Mouse (Mus musculus) testis, adult 2 months (tissue): ENCODE measurements at regions not wholly inside any gene's neighbourhood (a gene's known extent, or its start where the extent isn't known, plus 50 kb on each side); places are given as distances from the start of the nearest gene placed in this dataset.

Experiments used
- H3K27ac ChIP-seq: fragments of 200-500 bp; 2 replicates; pipeline ENCODE4 v1.5.1; 2012; ENCODE audit warnings: low read depth, low read length; ENCODE audit not compliant: control insufficient read depth, insufficient read depth
- H3K27me3 ChIP-seq: fragments of 200-500 bp; 2 replicates; pipeline ENCODE4 v1.6.1; 2012; ENCODE audit warnings: mild to moderate bottlenecking, low read length, moderate library complexity; ENCODE audit not compliant: control insufficient read depth, insufficient read depth
- H3K36me3 ChIP-seq: fragments of 200-500 bp; 2 replicates; pipeline ENCODE4 v1.6.1; 2012; ENCODE audit warnings: mild to moderate bottlenecking, low read length; ENCODE audit not compliant: control insufficient read depth, insufficient read depth
- H3K4me1 ChIP-seq: fragments of 200-500 bp; 2 replicates; pipeline ENCODE4 v1.6.1; 2012; ENCODE audit warnings: low read length; ENCODE audit not compliant: control insufficient read depth, insufficient read depth
- H3K4me3 ChIP-seq: fragments of 200-500 bp; 2 replicates; pipeline ENCODE4 v1.5.1; 2012; ENCODE audit warnings: low read depth, mild to moderate bottlenecking, low read length, moderate library complexity, mixed read lengths; ENCODE audit not compliant: control insufficient read depth
- CTCF ChIP-seq: fragments of 200-500 bp; IDR thresholded peaks from 2 replicates; pipeline ENCODE4 v1.5.1; 2012; ENCODE audit warnings: low read depth, mild to moderate bottlenecking, inconsistent platforms, low read length, moderate library complexity; ENCODE audit not compliant: control insufficient read depth, insufficient read depth, insufficient replicate concordance
- POLR2A ChIP-seq: fragments of 200-500 bp; IDR thresholded peaks from 2 replicates; pipeline ENCODE4 v1.6.1; 2012; ENCODE audit warnings: low read depth, mild to moderate bottlenecking, inconsistent platforms, low read length, moderate library complexity; ENCODE audit not compliant: control insufficient read depth

- Histone ChIP-seq H3K27ac (no peak overlapping the region), H3K27me3 (no peaks in the 10 kb centered on the region), H3K36me3 (no peaks in the 10 kb centered on the region), H3K4me1 (no peaks in the 10 kb centered on the region; the same call in 1 of the 2 replicates), H3K4me3 (no peak overlapping the region)
- TF ChIP-seq POLR2A: no peak
- no peak for TF ChIP-seq CTCF
Measured at GRCm38 (mm10) chr8:11909146-11909545, 68.9 kb downstream of the Tex29 start.

- Histone ChIP-seq H3K4me1 (peaks cover 5% of the 10 kb centered on the region), H3K27me3 (no peaks in the 10 kb centered on the region), H3K27ac (no peak overlapping the region), H3K36me3 (no peaks in the 10 kb centered on the region), H3K4me3 (no peak overlapping the region)
- TF ChIP-seq POLR2A: no peak
- no peak for TF ChIP-seq CTCF
Measured at GRCm38 (mm10) chr8:11911639-11912450, 71.6 kb downstream of the Tex29 start.

GRCm38 (mm10) chr8:11912451-11913128 is 72.3 kb downstream of the Tex29 start:
- TF ChIP-seq POLR2A (no peak), CTCF (no peak)
- Histone ChIP-seq H3K4me3 (no peak overlapping the region), H3K27me3 (no peaks in the 10 kb centered on the region), H3K4me1 (peaks cover 5% of the 10 kb centered on the region), H3K27ac (no peak overlapping the region), H3K36me3 (no peaks in the 10 kb centered on the region)

GRCm38 (mm10) chr8:11913129-11913900 is 73.0 kb downstream of the Tex29 start:
- TF ChIP-seq CTCF (no peak), POLR2A (no peak)
- no peaks in the 10 kb centered on the region for H3K36me3 ChIP-seq
- H3K4me3 ChIP-seq: no peak overlapping the region
- no peak overlapping the region for H3K27ac ChIP-seq
- no peaks in the 10 kb centered on the region for H3K27me3 ChIP-seq
- H3K4me1 ChIP-seq: peaks cover 5% of the 10 kb centered on the region

GRCm38 (mm10) chr8:11914131-11914530 is 73.9 kb downstream of the Tex29 start:
- H3K4me3 ChIP-seq: no peak overlapping the region
- H3K4me1 ChIP-seq: peaks cover 5% of the 10 kb centered on the region

GRCm38 (mm10) chr8:11914681-11915474 is 74.6 kb downstream of the Tex29 start:
- Histone ChIP-seq H3K27me3 (no peaks in the 10 kb centered on the region), H3K4me3 (no peak overlapping the region), H3K36me3 (no peaks in the 10 kb centered on the region), H3K4me1 (peaks cover 5% of the 10 kb centered on the region), H3K27ac (no peak overlapping the region)
- TF ChIP-seq CTCF (no peak), POLR2A (no peak)

More at GRCm38 (mm10) chr8:11914131-11914530, 73.9 kb downstream of the Tex29 start:
- H3K27ac ChIP-seq: no peak overlapping the region
- no peaks in the 10 kb centered on the region for H3K36me3 ChIP-seq
- H3K27me3 ChIP-seq: no peaks in the 10 kb centered on the region
- TF ChIP-seq POLR2A: no peak
- no peak for TF ChIP-seq CTCF
